Mouse (Mus musculus) embryonic fibroblast, embryonic 13.5 days (primary cell): Measurements from ENCODE around the gene Ggcx. TPM values are rescaled to one million over a fixed set of nuclear protein-coding genes. Genes with fewer than 3 reads are reported as not detected.

Source experiments
- H3K27ac ChIP-seq: 2 replicates; pipeline ENCODE4 v1.5.1; 2012; ENCODE audit warnings: low read length, control low read depth, inconsistent platforms; ENCODE audit not compliant: insufficient read depth
- H3K4me1 ChIP-seq: 2 replicates; pipeline ENCODE4 v1.6.1; 2011; ENCODE audit warnings: low read length; ENCODE audit not compliant: control insufficient read depth, insufficient read depth
- H3K4me3 ChIP-seq: 2 replicates; pipeline ENCODE4 v1.5.1; 2011; ENCODE audit warnings: mild to moderate bottlenecking, control low read depth, low read length; ENCODE audit not compliant: insufficient read depth
- CTCF ChIP-seq: IDR thresholded peaks from 2 replicates; pipeline ENCODE4 v1.5.1; 2011; ENCODE audit warnings: mild to moderate bottlenecking, control low read depth, low read length, moderate library complexity, borderline replicate concordance; ENCODE audit not compliant: insufficient read depth
- POLR2A ChIP-seq: IDR thresholded peaks from 2 replicates; pipeline ENCODE4 v1.6.1; 2011; ENCODE audit warnings: low read depth, mild to moderate bottlenecking, control low read depth, low read length, moderate library complexity
- polyA plus RNA-seq: library from polyadenylated mRNA; stranded (reverse); fragments of >200 nt; gene quantifications from 2 replicates; pipeline ENCODE4 v1.2.4, GENCODE M21; 2011; ENCODE audit warnings: low read depth; ENCODE audit not compliant: missing spikeins, insufficient read length

Ggcx gene
- polyA plus RNA-seq, 1 experiment, result 67.0 TPM

DNA sequence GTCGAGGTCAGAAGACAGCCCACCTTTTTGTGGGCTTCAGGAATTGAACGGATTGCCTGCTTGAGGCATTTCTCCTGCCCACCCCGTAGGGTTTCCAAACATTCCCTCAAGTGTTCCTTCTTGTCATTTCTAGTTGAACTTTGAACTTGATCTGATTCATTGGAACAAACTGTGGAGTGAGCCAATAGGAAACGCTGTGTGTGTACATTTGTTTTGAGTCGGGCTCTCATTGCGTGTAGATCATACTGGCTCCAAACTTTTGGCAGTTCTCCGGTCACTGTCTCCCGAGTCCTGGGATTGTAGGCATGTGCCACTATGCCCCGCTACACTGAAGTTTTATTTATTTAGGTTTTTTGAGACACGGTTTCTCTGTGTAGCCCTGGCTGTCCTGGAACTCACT, 6.8 kb downstream of the Ggcx start:
- TF ChIP-seq CTCF (no peak), POLR2A (no peak)
- H3K27ac ChIP-seq, result no peak overlapping the region
- H3K4me3 ChIP-seq, result no peak overlapping the region
- H3K4me1 ChIP-seq, result no peaks in the 10 kb centered on the region

DNA sequence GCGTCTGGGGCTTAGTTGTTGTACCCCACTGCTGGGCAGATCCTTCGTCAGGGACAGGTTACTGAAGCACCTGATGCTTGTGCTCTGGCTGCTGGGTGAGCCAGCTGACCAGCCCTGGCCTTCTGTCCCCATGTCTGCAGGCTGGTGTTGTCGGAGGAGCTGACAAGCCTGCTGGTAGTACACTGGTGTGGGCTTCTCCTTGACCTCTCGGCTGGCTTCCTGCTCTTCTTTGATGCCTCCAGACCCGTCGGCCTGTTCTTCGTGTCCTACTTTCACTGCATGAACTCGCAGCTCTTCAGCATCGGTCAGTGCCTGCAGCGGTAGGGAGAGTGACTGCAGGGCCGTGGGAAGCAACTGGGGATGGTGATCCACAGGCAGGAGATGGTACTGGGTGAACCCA, 11.5 kb downstream of the Ggcx start:
- TF ChIP-seq POLR2A, result no peak
- no peak for TF ChIP-seq CTCF
- Histone ChIP-seq H3K4me3 (no peak overlapping the region), H3K27ac (no peak overlapping the region), H3K4me1 (no peaks in the 10 kb centered on the region)

DNA sequence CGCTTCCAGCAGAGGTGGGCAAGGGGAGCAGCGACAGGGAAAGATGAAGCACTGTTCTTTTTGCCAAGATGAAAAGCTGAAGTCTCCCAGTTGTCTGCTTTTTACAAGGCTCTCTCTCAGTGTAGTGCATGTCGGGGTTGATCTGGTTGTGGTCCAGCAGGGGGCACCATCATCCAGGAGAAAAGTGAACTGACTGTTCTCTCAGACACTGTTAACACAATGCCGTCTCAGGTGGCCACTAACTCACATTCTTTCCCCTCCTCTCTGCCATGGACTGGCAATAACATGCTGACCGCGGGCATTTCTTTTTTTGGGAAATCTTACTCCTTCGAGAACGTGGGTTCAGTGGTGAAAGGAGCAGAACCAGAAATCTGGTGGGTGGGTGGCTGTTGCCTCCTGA, 13.9 kb downstream of the Ggcx start:
- H3K4me3 ChIP-seq, result no peak overlapping the region
- H3K27ac ChIP-seq, result no peak overlapping the region
- no peak for TF ChIP-seq POLR2A
- TF ChIP-seq CTCF, result peak; percentile 63; the same call in 1 of the 2 replicates
- H3K4me1 ChIP-seq, result no peaks in the 10 kb centered on the region; the same call in 1 of the 2 replicates

DNA sequence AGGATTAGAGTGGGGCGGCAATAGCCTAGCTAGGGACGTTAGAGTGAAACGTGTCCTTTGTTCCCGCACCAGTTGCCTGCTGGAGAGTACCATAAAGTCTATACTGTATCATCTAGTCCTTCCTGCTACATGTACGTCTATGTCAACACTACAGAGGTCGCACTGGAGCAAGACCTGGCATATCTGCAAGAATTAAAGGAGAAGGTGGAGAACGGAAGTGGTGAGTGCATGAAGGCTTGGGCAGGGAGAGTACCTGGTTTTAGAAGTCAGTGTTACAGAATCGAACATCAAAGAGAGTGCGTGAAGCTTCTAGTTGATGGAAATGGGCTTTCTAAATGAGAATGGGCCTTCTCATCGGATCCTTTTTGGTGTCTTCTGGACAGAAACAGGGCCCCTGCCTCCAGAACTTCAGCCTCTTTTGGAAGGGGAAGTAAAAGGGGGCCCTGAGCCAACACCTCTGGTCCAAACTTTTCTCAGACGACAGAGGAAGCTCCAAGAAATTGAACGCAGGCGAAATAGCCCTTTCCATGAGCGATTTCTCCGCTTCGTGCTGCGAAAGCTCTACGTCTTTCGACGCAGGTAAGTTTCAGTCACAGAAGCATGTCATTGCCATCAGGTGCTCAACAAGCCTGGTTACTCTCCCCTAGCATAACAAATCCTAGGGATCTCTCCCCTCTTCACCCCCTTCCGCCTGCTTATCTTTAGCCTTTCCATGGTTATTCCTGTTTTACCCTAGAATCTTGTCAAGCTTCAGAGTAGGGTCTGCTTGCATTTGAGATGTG, 15.1 kb downstream of the Ggcx start:
- 0 out of 2 replicates have a peak, but pooled peaks have one; percentile 14 for TF ChIP-seq POLR2A
- no peak for TF ChIP-seq CTCF
- Histone ChIP-seq H3K27ac (no peak overlapping the region), H3K4me1 (no peaks in the 10 kb centered on the region; the same call in 1 of the 2 replicates), H3K4me3 (no peak overlapping the region)

DNA sequence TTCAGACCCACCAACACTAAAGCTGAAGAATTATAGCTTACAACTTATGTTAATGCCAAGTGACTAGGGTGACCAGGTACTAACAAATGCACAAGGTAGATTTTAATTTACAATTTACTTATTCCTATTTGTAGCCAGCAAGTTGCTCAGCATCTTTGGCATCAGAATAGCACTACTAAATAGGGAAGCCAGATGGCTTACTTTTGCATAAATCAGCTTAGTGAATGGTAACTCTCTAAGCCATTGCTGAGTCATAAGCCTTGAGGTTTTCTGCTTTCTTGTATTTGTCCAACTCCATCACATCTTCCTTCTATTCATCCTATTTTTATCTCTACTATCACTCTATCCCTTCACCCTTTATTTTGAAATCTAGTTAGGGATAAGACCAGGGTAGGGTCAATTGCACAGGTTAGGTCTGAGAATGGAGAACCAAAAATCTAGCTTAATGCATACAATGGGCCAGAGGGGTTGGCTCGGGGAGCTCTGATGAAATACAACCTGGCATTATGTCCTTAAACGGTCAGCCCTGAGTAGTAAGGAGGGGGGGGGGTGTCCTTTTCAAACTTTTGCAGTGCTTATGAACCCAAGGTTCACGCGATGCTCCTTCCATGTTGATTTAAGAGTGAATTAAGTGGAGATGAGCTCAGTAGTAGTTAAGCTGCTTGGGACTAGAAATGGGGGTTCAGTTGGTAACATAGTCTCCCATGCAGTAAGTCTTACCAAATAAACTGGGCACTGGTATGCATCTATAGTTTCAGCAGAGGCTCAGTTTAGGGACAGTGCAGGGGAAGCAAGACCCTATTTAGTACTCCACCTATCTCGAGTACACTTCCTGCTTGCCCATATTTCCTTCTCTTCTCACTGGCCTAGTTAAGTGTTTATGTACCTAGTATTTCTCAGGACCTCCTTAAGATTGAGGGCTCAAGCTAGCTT, 17.1 kb downstream of the Ggcx start:
- Histone ChIP-seq H3K27ac (peak overlapping the region; percentile 64), H3K4me1 (peaks cover 2% of the 10 kb centered on the region), H3K4me3 (no peak overlapping the region)
- TF ChIP-seq POLR2A, result peak; percentile 51
- TF ChIP-seq CTCF, result no peak

DNA sequence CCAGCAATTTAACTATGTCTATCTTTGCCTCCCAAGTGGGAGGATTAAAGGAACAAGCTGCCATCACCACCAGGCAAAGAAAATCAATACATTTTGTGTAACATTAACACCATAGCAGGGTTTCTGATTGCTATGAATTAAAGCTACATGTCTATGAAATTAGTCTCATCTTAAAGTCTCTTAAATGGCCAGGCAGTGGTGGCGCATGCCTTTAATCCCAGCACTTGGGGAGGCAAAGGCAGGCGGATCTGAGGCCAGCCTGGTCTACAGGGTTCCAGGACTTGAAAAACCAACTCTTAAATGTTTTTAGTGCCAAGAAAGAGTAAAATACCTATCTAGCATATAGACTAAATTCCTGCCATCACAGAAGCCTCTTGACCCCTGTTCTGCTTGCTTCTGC, 18.0 kb downstream of the Ggcx start:
- peak overlapping the region; percentile 64; the same call in 1 of the 2 replicates for H3K27ac ChIP-seq
- peaks cover 2% of the 10 kb centered on the region for H3K4me1 ChIP-seq
- TF ChIP-seq POLR2A, result no peak
- TF ChIP-seq CTCF, result no peak
- no peak overlapping the region for H3K4me3 ChIP-seq

DNA sequence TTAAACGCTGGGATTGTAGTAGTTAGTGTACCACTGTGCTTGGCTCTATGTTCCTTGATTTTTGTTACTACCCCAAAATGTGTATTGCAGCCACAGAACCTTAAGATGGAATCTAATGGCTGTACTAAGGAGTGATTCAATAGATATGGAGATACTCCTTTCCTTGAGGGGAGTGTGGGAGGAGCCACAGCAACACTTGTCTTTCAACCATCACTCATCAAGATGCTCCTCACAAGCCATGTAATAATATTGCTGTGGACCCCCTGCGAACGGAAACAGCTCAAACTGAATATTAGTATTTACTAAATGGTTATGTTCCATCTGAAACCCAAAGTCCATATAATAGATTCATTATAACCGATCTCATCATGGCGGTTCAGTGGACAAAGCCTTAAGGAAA, 24.1 kb downstream of the Ggcx start:
- peak overlapping the region; percentile 98 for H3K4me3 ChIP-seq
- peaks cover 6% of the 10 kb centered on the region for H3K4me1 ChIP-seq
- peak overlapping the region; percentile 97 for H3K27ac ChIP-seq
- TF ChIP-seq POLR2A, result no peak
- no peak for TF ChIP-seq CTCF

DNA sequence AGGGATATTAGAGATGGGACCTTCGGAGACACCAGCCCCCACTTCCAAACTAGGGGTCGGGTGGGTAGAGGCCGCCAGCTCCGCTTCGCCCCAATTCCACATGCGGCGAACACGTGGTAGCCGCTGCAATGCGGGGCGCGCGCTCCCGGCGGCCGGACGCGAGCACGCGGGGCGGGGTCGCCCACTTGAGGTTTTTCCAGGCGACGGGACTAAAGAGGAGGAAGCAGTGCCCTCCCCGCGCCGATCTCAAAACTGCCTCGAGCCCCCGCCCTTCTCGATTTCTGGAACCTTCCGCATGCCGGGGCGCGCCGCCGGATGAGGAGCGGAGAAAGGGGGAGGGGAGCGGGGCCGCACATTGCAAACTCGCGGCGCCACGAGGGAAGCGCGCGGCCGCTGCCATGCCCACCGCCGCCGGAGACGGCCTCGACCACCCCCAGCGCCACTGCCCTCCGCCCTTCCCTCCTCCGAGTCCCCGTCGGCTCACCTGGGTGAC, 24.8 kb downstream of the Ggcx start:
- TF ChIP-seq CTCF (no peak), POLR2A (no peak; the same call in 1 of the 2 replicates)
- peaks cover 6% of the 10 kb centered on the region for H3K4me1 ChIP-seq
- peak overlapping the region; percentile 97 for H3K27ac ChIP-seq
- peak overlapping the region; percentile 98 for H3K4me3 ChIP-seq

DNA sequence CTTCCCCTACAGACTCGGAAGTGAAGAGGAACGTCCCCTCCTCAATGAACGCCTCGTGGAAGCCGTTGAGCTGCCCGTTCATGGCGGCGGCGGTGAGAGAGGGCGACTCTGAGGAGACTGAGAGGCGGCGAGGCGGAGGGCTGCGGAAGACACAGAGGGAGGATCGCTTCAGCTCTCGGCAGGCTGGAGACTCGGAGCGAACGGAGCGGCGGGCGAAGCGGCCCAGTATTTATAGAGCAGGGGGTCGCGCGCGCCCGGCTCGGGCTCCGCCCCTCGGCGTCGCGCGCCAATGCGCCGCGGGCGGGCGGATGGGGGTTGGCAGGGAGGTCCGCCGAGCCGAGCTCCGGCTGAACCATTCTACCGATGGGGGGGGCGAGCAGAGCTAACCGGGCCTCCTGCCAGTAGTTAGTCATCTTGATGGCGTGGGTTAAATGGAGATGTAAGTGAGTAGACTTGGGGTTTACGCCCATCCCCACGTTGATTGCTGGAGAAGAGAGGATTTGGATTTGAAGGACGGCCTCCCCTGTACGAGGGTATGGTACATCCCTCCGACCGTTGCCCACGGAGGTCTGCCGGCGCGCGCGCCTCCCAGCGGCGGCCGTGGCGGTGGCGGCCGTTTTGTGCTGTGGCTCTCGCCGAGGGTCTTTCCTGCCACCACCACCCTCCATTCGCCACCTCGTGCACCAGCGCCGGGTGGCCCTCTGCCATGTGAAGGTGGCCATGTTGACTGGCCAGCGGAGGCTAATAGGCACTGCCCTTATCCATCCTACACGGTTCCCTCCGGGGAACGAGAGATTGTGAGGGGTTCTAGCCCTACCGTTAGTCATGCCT, 25.5 kb downstream of the Ggcx start, which contains the start of gene Mat2a:
Gene Mat2a, minus strand, starts transcription at position 204 of the 831 bp plus-strand sequence.
- peak within 1 kb of the TSS; percentile 98 for H3K4me3 ChIP-seq
- TF ChIP-seq POLR2A, result peak; percentile 100
- peak; percentile 55; the same call in 1 of the 2 replicates for TF ChIP-seq CTCF
- peak within 1 kb of the TSS; percentile 97 for H3K27ac ChIP-seq
- peaks cover 6% of the 10 kb centered on the region for H3K4me1 ChIP-seq
